Mouse (Mus musculus): Measurements from ENCODE around the gene Rps11. TPM values are rescaled to one million over a fixed set of nuclear protein-coding genes. Genes with fewer than 3 reads are reported as not detected.

Gene Rps11
- polyA plus RNA-seq, 1 experiment from 2014 or later = 759 TPM

GRCm38 (mm10) chr7:45076501-45076900, 47.7 kb downstream of the Rps11 start:
- H3K9ac ChIP-seq (replicated peaks) = no peak overlapping the region
- no peak overlapping the region for H3K27ac ChIP-seq (replicated peaks)
- WGBS = 89% methylated on average over 30 of the region's 30 CpGs
- H3K4me1 ChIP-seq = peaks cover 6% of the 10 kb centered on the region; the same call in 1 of the 2 replicates
- no peak overlapping the region for H3K4me3 ChIP-seq (replicated peaks)
- no peaks in the 10 kb centered on the region for H3K27me3 ChIP-seq (replicated peaks)
- H3K36me3 ChIP-seq = peaks cover 23% of the 10 kb centered on the region
- no peaks in the 10 kb centered on the region for H3K9me3 ChIP-seq (replicated peaks)
- no peak overlapping the region for H3K4me2 ChIP-seq
- ATAC-seq (ENCODE audit: low FRiP score) = no peak

GRCm38 (mm10) chr7:45075405-45075804, 48.8 kb downstream of the Rps11 start:
- peaks cover 6% of the 10 kb centered on the region; the same call in 1 of the 2 replicates for H3K4me1 ChIP-seq
- no peaks in the 10 kb centered on the region for H3K27me3 ChIP-seq (replicated peaks)
- 91% methylated on average over 4 of the region's 4 CpGs for WGBS
- H3K27ac ChIP-seq (replicated peaks) = no peak overlapping the region
- H3K4me3 ChIP-seq (replicated peaks) = no peak overlapping the region
- peaks cover 23% of the 10 kb centered on the region for H3K36me3 ChIP-seq
- ATAC-seq (ENCODE audit: low FRiP score) = no peak
- H3K4me2 ChIP-seq = no peak overlapping the region
- H3K9me3 ChIP-seq (replicated peaks) = no peaks in the 10 kb centered on the region
- no peak overlapping the region for H3K9ac ChIP-seq (replicated peaks)

- H3K9ac ChIP-seq (replicated peaks) = no peak overlapping the region
- H3K9me3 ChIP-seq (replicated peaks) = no peaks in the 10 kb centered on the region
- H3K27me3 ChIP-seq (replicated peaks) = no peaks in the 10 kb centered on the region
- no peak for ATAC-seq (ENCODE audit: low FRiP score)
- peaks cover 23% of the 10 kb centered on the region for H3K36me3 ChIP-seq
- H3K27ac ChIP-seq (replicated peaks) = no peak overlapping the region
- no peak overlapping the region for H3K4me2 ChIP-seq
- WGBS = 93% methylated on average over 12 of the region's 12 CpGs
- no peaks in the 10 kb centered on the region for H3K4me1 ChIP-seq
- no peak overlapping the region for H3K4me3 ChIP-seq (replicated peaks)
These were observed 50.3 kb downstream of the Rps11 start for GRCm38 (mm10) chr7:45073949-45074348.

GRCm38 (mm10) chr7:45073171-45073707, 51.0 kb downstream of the Rps11 start:
- ATAC-seq (ENCODE audit: low FRiP score) = no peak
- H3K4me2 ChIP-seq = no peak overlapping the region
- no peaks in the 10 kb centered on the region for H3K9me3 ChIP-seq (replicated peaks)
- H3K27me3 ChIP-seq (replicated peaks) = no peaks in the 10 kb centered on the region
- no peak overlapping the region for H3K4me3 ChIP-seq (replicated peaks)
- no peak overlapping the region for H3K9ac ChIP-seq (replicated peaks)
- 86% methylated on average over 7 of the region's 7 CpGs for WGBS
- peaks cover 1% of the 10 kb centered on the region; the same call in 1 of the 2 replicates for H3K4me1 ChIP-seq
- peaks cover 23% of the 10 kb centered on the region for H3K36me3 ChIP-seq
- no peak overlapping the region for H3K27ac ChIP-seq (replicated peaks)

MicroRNAs encoded within 50 kb of the gene (microRNA counts, 519-probe panel; counts per million panel counts)
- microRNA mmu-miR-150 = 2,961 counts per million, percentile 71 among the panel's probes with 10 or more counts

Small RNA genes within 50 kb of the gene (microRNA-seq; reads per million reads assigned to microRNA genes)
- gene Mir150 = 69.6 reads per million, percentile 47 among the genes with 10 or more reads in this experiment
- 6.4 reads per million, percentile 22 among the genes with 10 or more reads in this experiment for gene Mir5121
- not detected for gene Mir7055

Other genes with a start within 250 kb of the Rps11 start
- 136 and 141 TPM in 2 replicates for gene Med25, start 231.7 kb downstream of the Rps11 start, polyA plus RNA-seq (2015; fragmentation: Nextera tagmentation; extraction: Ambion mirVana)
- gene Fuz, start 228.4 kb downstream of the Rps11 start, polyA plus RNA-seq (2015; fragmentation: Nextera tagmentation; extraction: Ambion mirVana) = 15.1 and 15.8 TPM in 2 replicates
- gene Ap2a1, start 194.9 kb downstream of the Rps11 start, polyA plus RNA-seq (2015; fragmentation: Nextera tagmentation; extraction: Ambion mirVana) = 122 and 126 TPM in 2 replicates
- gene Tsks, start 181.2 kb downstream of the Rps11 start, polyA plus RNA-seq (2015; fragmentation: Nextera tagmentation; extraction: Ambion mirVana) = 0.14 and 0.24 TPM in 2 replicates
- gene Cpt1c, start 149.6 kb downstream of the Rps11 start, polyA plus RNA-seq (2015; fragmentation: Nextera tagmentation; extraction: Ambion mirVana) = 55.5 and 59.0 TPM in 2 replicates
- gene Prmt1, start 137.9 kb downstream of the Rps11 start, polyA plus RNA-seq (2015; fragmentation: Nextera tagmentation; extraction: Ambion mirVana) = 605 and 615 TPM in 2 replicates
- 56.8 and 70.2 TPM in 2 replicates for gene Irf3, start 126.8 kb downstream of the Rps11 start, polyA plus RNA-seq (2015; fragmentation: Nextera tagmentation; extraction: Ambion mirVana)
- gene Bcl2l12, start 125.7 kb downstream of the Rps11 start, polyA plus RNA-seq (2015; fragmentation: Nextera tagmentation; extraction: Ambion mirVana) = 9.8 and 19.8 TPM in 2 replicates
- gene Scaf1, start 108.1 kb downstream of the Rps11 start, polyA plus RNA-seq (2015; fragmentation: Nextera tagmentation; extraction: Ambion mirVana) = 43.3 and 46.1 TPM in 2 replicates
- 14.2 and 24.2 TPM in 2 replicates for gene Rras, start 106.5 kb downstream of the Rps11 start, polyA plus RNA-seq (2015; fragmentation: Nextera tagmentation; extraction: Ambion mirVana)
- gene Prr12, start 71.6 kb downstream of the Rps11 start, polyA plus RNA-seq (2015; fragmentation: Nextera tagmentation; extraction: Ambion mirVana) = 11.4 and 12.3 TPM in 2 replicates
- gene Nosip, start 62.0 kb downstream of the Rps11 start, polyA plus RNA-seq (2015; fragmentation: Nextera tagmentation; extraction: Ambion mirVana) = 65.8 and 66.5 TPM in 2 replicates
- 16.5 and 18.1 TPM in 2 replicates for gene Prrg2, start 61.8 kb downstream of the Rps11 start, polyA plus RNA-seq (2015; fragmentation: Nextera tagmentation; extraction: Ambion mirVana)
- 112 and 118 TPM in 2 replicates for gene Rcn3, start 32.2 kb downstream of the Rps11 start, polyA plus RNA-seq (2015; fragmentation: Nextera tagmentation; extraction: Ambion mirVana)
- 33.8 and 42.7 TPM in 2 replicates for gene Fcgrt, start 20.6 kb downstream of the Rps11 start, polyA plus RNA-seq (2015; fragmentation: Nextera tagmentation; extraction: Ambion mirVana)
- gene Rpl13a, start 4.3 kb upstream of the Rps11 start, polyA plus RNA-seq (2015; fragmentation: Nextera tagmentation; extraction: Ambion mirVana) = 649 and 787 TPM in 2 replicates
- 0.12 and 0.24 TPM in 2 replicates for gene Gm45713, start 11.8 kb upstream of the Rps11 start, polyA plus RNA-seq (2015; fragmentation: Nextera tagmentation; extraction: Ambion mirVana)
- gene Flt3l, start 12.0 kb upstream of the Rps11 start, polyA plus RNA-seq (2015; fragmentation: Nextera tagmentation; extraction: Ambion mirVana) = 1.8 and 3.8 TPM in 2 replicates
- gene Pih1d1, start 29.9 kb upstream of the Rps11 start, polyA plus RNA-seq (2015; fragmentation: Nextera tagmentation; extraction: Ambion mirVana) = 81.7 and 82.9 TPM in 2 replicates
- gene Aldh16a1, start 30.1 kb upstream of the Rps11 start, polyA plus RNA-seq (2015; fragmentation: Nextera tagmentation; extraction: Ambion mirVana) = 19.5 and 26.8 TPM in 2 replicates
- gene Slc17a7, start 39.5 kb upstream of the Rps11 start, polyA plus RNA-seq (2015; fragmentation: Nextera tagmentation; extraction: Ambion mirVana) = 0.37 and 0.55 TPM in 2 replicates
- not detected in 2 replicates for gene Gfy, start 55.1 kb upstream of the Rps11 start, polyA plus RNA-seq (2015; fragmentation: Nextera tagmentation; extraction: Ambion mirVana)
- gene Pth2, start 56.6 kb upstream of the Rps11 start, polyA plus RNA-seq (2015; fragmentation: Nextera tagmentation; extraction: Ambion mirVana) = not detected in 2 replicates
- 0.36 and 0.60 TPM in 2 replicates for gene Ccdc155, start 80.5 kb upstream of the Rps11 start, polyA plus RNA-seq (2015; fragmentation: Nextera tagmentation; extraction: Ambion mirVana)
- 15.6 and 17.7 TPM in 2 replicates for gene Dkkl1, start 87.7 kb upstream of the Rps11 start, polyA plus RNA-seq (2015; fragmentation: Nextera tagmentation; extraction: Ambion mirVana)
- gene Tead2, start 91.3 kb upstream of the Rps11 start, polyA plus RNA-seq (2015; fragmentation: Nextera tagmentation; extraction: Ambion mirVana) = 28.9 and 44.5 TPM in 2 replicates
- gene Cd37, start 114.7 kb upstream of the Rps11 start, polyA plus RNA-seq (2015; fragmentation: Nextera tagmentation; extraction: Ambion mirVana) = 1.7 and 12.4 TPM in 2 replicates
- 0.67 and 0.78 TPM in 2 replicates for gene Slc6a16, start 116.6 kb upstream of the Rps11 start, polyA plus RNA-seq (2015; fragmentation: Nextera tagmentation; extraction: Ambion mirVana)
- gene Slc6a21, start 153.1 kb upstream of the Rps11 start, polyA plus RNA-seq (2015; fragmentation: Nextera tagmentation; extraction: Ambion mirVana) = not detected in 2 replicates
- 9.4 and 12.0 TPM in 2 replicates for gene Trpm4, start 209.3 kb upstream of the Rps11 start, polyA plus RNA-seq (2015; fragmentation: Nextera tagmentation; extraction: Ambion mirVana)
- gene Hrc, start 210.9 kb upstream of the Rps11 start, polyA plus RNA-seq (2015; fragmentation: Nextera tagmentation; extraction: Ambion mirVana) = 0.75 and 0.79 TPM in 2 replicates
- gene Ppfia3, start 242.6 kb upstream of the Rps11 start, polyA plus RNA-seq (2015; fragmentation: Nextera tagmentation; extraction: Ambion mirVana) = 27.3 and 29.5 TPM in 2 replicates
- gene Lin7b, start 246.1 kb upstream of the Rps11 start, polyA plus RNA-seq (2015; fragmentation: Nextera tagmentation; extraction: Ambion mirVana) = 48.2 and 58.3 TPM in 2 replicates